Mouse (Mus musculus): ENCODE measurements around the gene Cyp8b1. TPM values are rescaled to one million over a fixed set of nuclear protein-coding genes. Genes with fewer than 3 reads are reported as not detected.

Gene Cyp8b1
- total RNA-seq (2021), result not detected
- long read RNA-seq, result 0 reads

DNA sequence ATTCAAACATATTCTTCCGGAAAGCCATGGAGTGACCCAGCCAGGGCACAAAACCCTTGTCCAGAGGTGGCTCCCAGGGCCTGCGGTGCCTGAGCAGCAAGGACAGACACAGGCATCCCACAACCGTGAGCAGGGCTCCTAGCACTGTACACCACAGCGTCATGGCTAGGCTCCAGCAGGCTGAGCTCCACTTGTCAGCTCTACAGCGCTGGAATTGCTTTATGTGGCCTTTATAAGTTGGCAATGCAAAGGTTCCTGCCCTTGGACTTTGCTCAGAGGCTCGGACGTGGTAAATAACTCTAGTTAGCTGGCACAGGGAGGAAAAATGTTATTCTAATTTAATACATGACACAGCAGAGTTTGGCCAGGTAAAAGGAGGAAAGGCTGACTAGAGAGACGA lies at the start of gene Cyp8b1:
Cyp8b1 (minus strand) TSS at position 204 of the 400 bp plus-strand sequence.
- DNase-seq (ENCODE audit: low spot score in 2 of 2), result no peak

GRCm38 (mm10) chr9:121964941-121965340 lies 48.8 kb upstream of the Cyp8b1 start:
- no peak for DNase-seq (ENCODE audit: low spot score in 2 of 2)

GRCm38 (mm10) chr9:121959966-121960635 lies 44.0 kb upstream of the Cyp8b1 start:
- no peak for DNase-seq (ENCODE audit: low spot score in 2 of 2)

- DNase-seq (ENCODE audit: low spot score in 2 of 2), result no peak
Measured at GRCm38 (mm10) chr9:121952596-121952995, 36.5 kb upstream of the Cyp8b1 start.

GRCm38 (mm10) chr9:121951114-121951423 lies 35.0 kb upstream of the Cyp8b1 start:
- DNase-seq (ENCODE audit: low spot score in 2 of 2), result no peak

- DNase-seq (ENCODE audit: low spot score in 2 of 2), result peak; percentile 73 to 79
Measured at GRCm38 (mm10) chr9:121950418-121951113, 34.5 kb upstream of the Cyp8b1 start, which contains the start of gene Fam198a. TSS of gene Fam198a (plus strand) at chr9:121950988.

GRCm38 (mm10) chr9:121948431-121948830 lies 32.3 kb upstream of the Cyp8b1 start:
- no peak for DNase-seq (ENCODE audit: low spot score in 2 of 2)

DNA sequence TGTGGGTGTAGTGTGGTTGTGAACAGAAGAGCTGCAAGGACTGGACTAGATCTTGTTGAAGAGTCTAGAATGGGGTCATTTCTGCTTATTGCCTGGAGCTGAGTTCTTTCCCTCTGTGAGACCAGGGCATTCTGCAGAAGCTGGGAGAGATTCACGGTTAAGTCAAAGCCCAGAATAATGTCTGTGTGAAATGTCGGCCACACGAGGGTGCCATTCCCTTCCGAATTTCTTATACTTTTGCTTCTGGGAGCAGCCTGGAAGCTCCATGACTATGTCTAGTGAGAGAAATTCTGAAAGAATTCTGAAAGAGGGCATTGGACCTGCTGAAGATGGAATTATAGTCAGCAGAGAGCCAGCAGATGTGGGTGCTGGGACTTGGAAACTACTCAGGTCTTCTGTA lies 31.7 kb upstream of the Cyp8b1 start:
- DNase-seq (ENCODE audit: low spot score in 2 of 2), result peak; percentile 84 to 86

DNA sequence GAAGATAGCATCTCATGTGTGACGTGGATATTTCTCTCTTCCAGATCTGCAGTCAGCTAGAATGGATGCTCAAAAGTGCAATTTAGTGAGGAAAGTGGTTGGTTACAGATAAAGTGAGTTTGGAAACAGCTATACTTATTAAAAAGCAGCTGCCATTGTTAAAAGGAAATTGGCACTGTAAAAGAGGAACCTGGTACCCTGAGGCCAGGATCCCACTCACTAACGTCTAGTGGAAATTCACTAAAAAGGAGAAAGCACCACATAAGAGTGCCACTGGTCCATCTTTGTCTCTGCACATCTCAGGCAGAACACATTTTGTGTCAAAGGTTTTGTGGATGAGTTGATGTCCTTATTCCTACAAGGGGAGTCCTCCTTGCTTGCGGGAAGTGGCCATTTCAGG lies 27.5 kb upstream of the Cyp8b1 start:
- no peak for DNase-seq (ENCODE audit: low spot score in 2 of 2)

DNA sequence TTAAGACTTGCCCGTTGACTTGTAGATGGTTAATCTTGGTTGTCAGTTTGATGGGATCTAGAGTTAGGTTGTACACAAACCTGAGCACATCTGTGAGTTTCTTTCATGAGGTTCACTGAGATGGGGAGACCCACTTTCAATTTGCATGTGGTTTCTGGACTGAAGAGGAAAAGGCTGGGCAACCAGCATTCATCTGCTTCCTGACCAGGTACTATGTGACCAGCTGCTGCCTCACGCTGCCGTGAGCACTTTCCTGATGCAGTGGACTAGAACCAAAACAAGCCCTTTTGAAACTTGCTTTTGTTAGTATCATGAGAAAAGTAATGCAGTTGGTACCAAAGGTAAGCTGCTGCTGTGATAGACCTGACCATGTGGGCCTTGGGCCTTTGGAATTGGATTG lies 26.9 kb upstream of the Cyp8b1 start:
- DNase-seq (ENCODE audit: low spot score in 2 of 2), result no peak

DNA sequence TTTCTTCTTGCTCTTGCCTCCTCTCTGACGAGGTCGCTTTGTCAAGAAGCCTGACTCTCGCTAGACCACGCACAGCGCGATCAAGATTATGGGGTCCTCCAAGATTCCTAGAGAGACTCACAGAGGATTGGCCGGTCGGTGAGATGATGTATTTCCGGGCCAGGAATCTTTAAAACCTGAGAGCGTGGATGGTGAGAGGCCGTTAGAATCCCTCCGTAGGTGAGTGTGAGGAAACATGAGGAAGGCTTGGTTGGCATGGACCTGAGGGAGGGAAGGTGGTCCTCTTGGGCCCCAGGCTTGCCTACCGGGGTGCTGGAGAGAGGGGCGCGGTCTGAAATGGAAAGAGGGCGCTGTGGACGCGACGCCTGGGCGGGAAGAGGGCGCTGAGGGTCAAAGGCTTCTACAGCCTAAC lies 21.8 kb upstream of the Cyp8b1 start:
- no peak for DNase-seq (ENCODE audit: low spot score in 2 of 2)

- no peak for DNase-seq (ENCODE audit: low spot score in 2 of 2)
Measured at GRCm38 (mm10) chr9:121937451-121937864, 21.4 kb upstream of the Cyp8b1 start.

DNA sequence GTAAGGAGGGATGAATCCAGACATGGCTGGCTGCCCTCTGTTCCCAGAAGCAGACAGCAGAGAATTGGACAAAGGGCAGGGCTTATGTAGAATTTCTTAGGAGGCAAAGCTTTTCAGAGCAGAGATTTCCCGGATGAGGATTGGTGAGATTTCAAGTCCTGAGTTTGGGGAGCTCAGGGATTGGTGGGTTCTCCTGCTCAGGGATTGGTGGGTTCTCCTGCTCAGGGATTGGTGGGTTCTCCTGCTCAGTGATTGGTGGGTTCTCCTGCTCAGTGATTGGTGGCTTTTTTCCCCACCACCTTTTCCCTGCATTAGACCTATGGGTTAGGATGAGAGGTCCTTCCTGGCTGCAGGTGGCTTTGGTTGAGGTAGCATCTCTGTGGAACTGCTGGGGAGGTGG lies 20.8 kb upstream of the Cyp8b1 start:
- DNase-seq (ENCODE audit: low spot score in 2 of 2), result no peak

- no peak for DNase-seq (ENCODE audit: low spot score in 2 of 2)
Measured at GRCm38 (mm10) chr9:121934856-121935255, 18.8 kb upstream of the Cyp8b1 start.

DNA sequence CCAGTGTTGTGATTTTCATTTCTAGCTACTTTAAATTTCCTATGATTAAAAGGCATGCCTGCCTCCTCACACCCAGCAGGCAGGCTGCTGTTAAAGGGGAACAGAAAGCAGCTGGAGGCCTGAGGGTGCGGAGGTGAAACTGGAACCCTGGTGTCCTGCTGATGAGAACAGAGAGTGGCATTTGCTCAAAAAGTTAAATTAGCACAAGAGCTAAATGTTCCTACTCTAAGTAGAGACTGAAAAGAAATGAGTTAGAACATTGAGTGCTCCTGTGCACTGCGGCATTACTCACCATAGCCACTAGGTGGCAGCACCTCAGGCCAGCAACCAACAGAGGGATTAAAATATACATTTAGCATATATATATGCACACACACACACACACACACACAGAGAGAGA lies 12.4 kb upstream of the Cyp8b1 start:
- DNase-seq (ENCODE audit: low spot score in 2 of 2), result peak; percentile 46 to 62

- DNase-seq (ENCODE audit: low spot score in 2 of 2), result no peak
Measured at GRCm38 (mm10) chr9:121927721-121928120, 11.6 kb upstream of the Cyp8b1 start.

DNA sequence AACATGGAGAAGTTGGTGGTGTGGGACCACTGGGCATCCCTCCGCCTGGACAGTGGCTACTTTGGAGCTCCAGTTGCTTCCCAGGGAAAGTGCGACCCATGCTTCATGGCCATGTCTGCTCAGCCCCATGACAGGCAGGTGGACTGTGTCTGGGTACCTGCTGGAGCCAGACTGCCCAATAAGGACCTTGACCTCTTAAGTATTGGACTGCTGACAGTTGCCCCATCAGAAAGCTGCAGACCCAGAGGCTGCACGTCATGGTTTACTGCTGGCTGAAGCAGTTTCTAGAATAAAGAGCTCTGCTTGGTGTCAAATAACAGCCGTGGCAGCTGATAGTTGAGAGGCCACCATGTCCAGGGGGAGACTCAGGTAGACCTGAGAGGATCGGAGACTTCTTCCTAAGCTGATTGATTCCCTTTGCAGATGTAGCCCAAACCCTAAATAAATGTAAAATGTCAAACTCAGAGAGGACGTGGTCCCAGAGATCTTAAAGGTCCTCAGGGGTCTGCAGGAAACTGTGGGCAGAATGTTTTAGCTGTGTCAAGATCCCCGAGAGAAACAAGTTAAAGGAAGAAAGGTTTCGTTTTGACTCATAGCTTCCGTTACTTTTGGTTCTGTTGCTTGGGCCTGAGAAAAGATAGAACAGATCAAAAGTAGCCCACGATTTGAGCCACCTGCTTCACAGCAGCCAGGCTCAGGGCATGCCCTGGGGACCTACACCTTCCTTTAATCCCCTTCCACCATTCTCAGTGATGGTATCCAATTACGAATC lies 10.7 kb upstream of the Cyp8b1 start:
- DNase-seq (ENCODE audit: low spot score in 2 of 2), result no peak

DNA sequence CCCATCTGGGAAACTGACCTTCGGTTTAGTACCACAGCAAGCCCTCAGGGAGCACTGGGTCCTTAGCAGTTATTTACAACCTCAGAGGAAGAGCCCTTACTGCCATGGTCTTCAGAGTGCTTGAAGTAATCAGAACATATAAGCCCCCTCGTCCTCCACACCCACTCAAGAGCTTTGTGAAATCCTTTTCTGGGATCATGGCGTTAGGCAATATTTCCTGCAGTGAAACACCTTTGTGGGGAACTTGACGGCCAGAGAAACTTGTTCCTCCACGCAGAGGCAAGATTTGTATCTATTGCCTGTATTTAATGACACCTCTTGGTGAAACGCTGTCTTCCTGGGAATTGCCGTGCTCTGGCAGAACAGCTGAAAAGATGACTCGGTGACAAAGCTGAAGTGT lies 9.9 kb upstream of the Cyp8b1 start:
- no peak for DNase-seq (ENCODE audit: low spot score in 2 of 2)

GRCm38 (mm10) chr9:121924901-121925560 lies 8.9 kb upstream of the Cyp8b1 start:
- DNase-seq (ENCODE audit: low spot score in 2 of 2), result no peak

GRCm38 (mm10) chr9:121923906-121924305 lies 7.8 kb upstream of the Cyp8b1 start:
- DNase-seq (ENCODE audit: low spot score in 2 of 2), result no peak

- no peak for DNase-seq (ENCODE audit: low spot score in 2 of 2)
Measured at GRCm38 (mm10) chr9:121923443-121923842, 7.3 kb upstream of the Cyp8b1 start.

DNA sequence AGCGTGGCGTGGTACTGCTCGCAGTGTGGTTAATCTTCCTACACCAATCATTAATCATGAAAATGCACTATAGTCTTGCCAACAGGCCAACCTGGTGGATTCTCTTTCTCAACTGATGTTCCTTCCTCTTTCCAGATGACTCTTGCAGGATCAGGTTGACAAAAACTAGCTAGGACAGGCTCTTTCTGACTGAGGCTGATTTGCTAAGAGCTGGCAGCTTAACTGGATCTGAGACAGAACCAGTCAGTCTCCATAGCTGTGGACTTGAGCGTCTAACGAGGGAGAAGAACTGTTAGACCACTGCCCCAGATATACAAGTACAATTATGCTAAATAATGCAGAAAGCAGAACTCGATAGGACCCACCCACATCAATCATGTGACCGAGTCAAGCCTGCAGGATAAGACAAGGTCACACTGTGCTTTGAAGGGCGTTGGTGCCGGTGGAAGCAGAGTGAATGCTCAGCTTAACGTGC lies 3.0 kb upstream of the Cyp8b1 start:
- no peak for DNase-seq (ENCODE audit: low spot score in 2 of 2)
